ENCODE assay signal across 7 mouse cellular contexts in genomic region chr1:120116106-120116505, GRCm38 (mm10). TPM values are rescaled to one million over a fixed set of nuclear protein-coding genes. Genes with fewer than 3 reads are reported as not detected.
DNase-seq lines count a peak whose midpoint lies in the region; ATAC-seq and TF ChIP-seq lines count a peak whose summit lies in the region.

No protein-coding gene starts in this region.

- 79% methylated on average over 11 of the region's 11 CpGs for WGBS in liver, embryonic 15.5 days (ENCODE audit: insufficient replicate concordance)
- WGBS in liver, embryonic 11.5 days = 93% methylated on average over 11 of the region's 11 CpGs
- WGBS in midbrain, postnatal 0 days = 83% methylated on average over 11 of the region's 11 CpGs

- peaks cover 58% of the 10 kb centered on the region for H3K36me3 ChIP-seq in liver, embryonic 15.5 days (replicated peaks)
- H3K36me3 ChIP-seq in liver, embryonic 11.5 days (ENCODE audit: control insufficient read depth, insufficient read depth, low read length) = peaks cover 29% of the 10 kb centered on the region
- peaks cover 25% of the 10 kb centered on the region for H3K36me3 ChIP-seq in midbrain, postnatal 0 days (ENCODE audit: insufficient read depth, low read length)

- H3K27me3 ChIP-seq in liver, embryonic 15.5 days = no peaks in the 10 kb centered on the region
- H3K27me3 ChIP-seq in liver, embryonic 11.5 days (replicated peaks; ENCODE audit: control insufficient read depth, insufficient read depth, low read length) = no peaks in the 10 kb centered on the region
- no peaks in the 10 kb centered on the region for H3K27me3 ChIP-seq in midbrain, postnatal 0 days (ENCODE audit: insufficient read depth, low read length)

- peak overlapping the region; percentile 48 for H3K27ac ChIP-seq in liver, embryonic 15.5 days (replicated peaks)
- H3K27ac ChIP-seq in liver, embryonic 11.5 days (ENCODE audit: low read depth, low read length) = no peak overlapping the region
- H3K27ac ChIP-seq in cortical plate, adult 2 months (ENCODE audit: insufficient read depth, low read length) = peak overlapping the region; percentile 48
- H3K27ac ChIP-seq in midbrain, postnatal 0 days (ENCODE audit: low read depth, low read length) = peak overlapping the region; percentile 67

- H3K4me1 ChIP-seq in liver, embryonic 15.5 days (replicated peaks) = peaks cover 35% of the 10 kb centered on the region
- peaks cover 17% of the 10 kb centered on the region for H3K4me1 ChIP-seq in liver, embryonic 11.5 days (replicated peaks; ENCODE audit: control insufficient read depth, insufficient read depth, low read length)
- no peaks in the 10 kb centered on the region for H3K4me1 ChIP-seq in cortical plate, adult 2 months (ENCODE audit: control insufficient read depth, insufficient read depth, low read length)
- 0 out of 2 replicates have a peak, but pooled peaks cover 8% of the 10 kb centered on the region for H3K4me1 ChIP-seq in midbrain, postnatal 0 days (ENCODE audit: insufficient read depth, low read length)

- no peak for TF ChIP-seq CTCF in cortical plate, adult 2 months (IDR thresholded peaks at IDR 0.05; ENCODE audit: extremely low read depth, insufficient read depth, low read length)
- TF ChIP-seq CTCF in midbrain, postnatal 0 days (IDR thresholded peaks at IDR 0.05) = no peak

- intact Hi-C loops in left cerebral cortex, postnatal 4 days (cut with DNase I) = loop anchor here (5.0 kb wide), 1 partner anchor 1029 kb away; no protein-coding TSS in a partner anchor

- no peak overlapping the region for H3K9ac ChIP-seq in liver, embryonic 15.5 days
- H3K9ac ChIP-seq in liver, embryonic 11.5 days (ENCODE audit: low read depth, low read length) = no peak overlapping the region
- no peak overlapping the region for H3K9ac ChIP-seq in midbrain, postnatal 0 days (replicated peaks; ENCODE audit: low read length, poor library complexity, severe bottlenecking)

- no peak for TF ChIP-seq POLR2A in cortical plate, adult 2 months (IDR thresholded peaks at IDR 0.05; ENCODE audit: extremely low read depth, insufficient read depth, low read length)

- H3K4me2 ChIP-seq in liver, embryonic 15.5 days = 0 out of 2 replicates have a peak overlapping the region, but pooled peaks have one; percentile 8
- H3K4me2 ChIP-seq in liver, embryonic 11.5 days = no peak overlapping the region
- no peak overlapping the region for H3K4me2 ChIP-seq in midbrain, postnatal 0 days (ENCODE audit: low read depth, low read length, poor library complexity, severe bottlenecking)

- no peak for DNase-seq in liver, embryonic 11.5 days (ENCODE audit: low spot score)
- DNase-seq in heart, postnatal 4 days = peak; percentile 39
- DNase-seq in midbrain, postnatal 0 days (ENCODE audit: low spot score) = no peak
- DNase-seq in spleen, postnatal 14 days (ENCODE audit: low spot score in 2 of 2) = no peak
- no peak for DNase-seq in left cerebral cortex, postnatal 4 days

- H3K4me3 ChIP-seq in liver, embryonic 15.5 days (replicated peaks) = no peak overlapping the region
- no peak overlapping the region for H3K4me3 ChIP-seq in liver, embryonic 11.5 days (ENCODE audit: low read depth, low read length)
- no peak overlapping the region for H3K4me3 ChIP-seq in cortical plate, adult 2 months (ENCODE audit: insufficient read depth, low read length)
- no peak overlapping the region for H3K4me3 ChIP-seq in midbrain, postnatal 0 days (ENCODE audit: low read depth, low read length)

- H3K9me3 ChIP-seq in liver, embryonic 15.5 days (replicated peaks) = 0 out of 2 replicates have a peak, but pooled peaks cover 4% of the 10 kb centered on the region
- peaks cover 6% of the 10 kb centered on the region; the same call in 1 of the 2 replicates for H3K9me3 ChIP-seq in liver, embryonic 11.5 days (ENCODE audit: control insufficient read depth, low read length)
- no peaks in the 10 kb centered on the region for H3K9me3 ChIP-seq in midbrain, postnatal 0 days (ENCODE audit: low read length)

- ATAC-seq in liver, embryonic 15.5 days (ENCODE audit: insufficient read depth) = no peak
- no peak for ATAC-seq in liver, embryonic 11.5 days (replicated peaks; ENCODE audit: low FRiP score)
- 0 out of 2 replicates have a peak, but pooled peaks have one; percentile 1 for ATAC-seq in midbrain, postnatal 0 days (ENCODE audit: low FRiP score)

RNA-seq across cellular contexts. Expression of gene Dbi, which starts 4.8 kb away (rescaled TPM):
- 835 and 898 TPM in 2 replicates for polyA plus RNA-seq in liver, embryonic 15.5 days (2015; fragmentation: Nextera tagmentation; extraction: Ambion mirVana)
- 541 and 569 TPM in 2 replicates for polyA plus RNA-seq in liver, embryonic 11.5 days (2014; fragmentation: Nextera tagmentation; extraction: Ambion mirVana)
- 512 and 579 TPM in 2 replicates for polyA plus RNA-seq in cortical plate, adult 2 months (2012; rRNA removed)
- total RNA-seq in heart, postnatal 4 days (2021) = 100 to 1,000 TPM; 404 to 419 TPM
- 515 and 540 TPM in 2 replicates for total RNA-seq in midbrain, postnatal 0 days (2014; rRNA removed)
- polyA plus RNA-seq in midbrain, postnatal 0 days (2015; fragmentation: Nextera tagmentation; extraction: Ambion mirVana) = 1,809 and 1,897 TPM in 2 replicates
- total RNA-seq in left cerebral cortex, postnatal 4 days (2021) = 100 to 1,000 TPM; 335 to 344 TPM

RNA-seq across cellular contexts. Expression of gene 3110009E18Rik, which starts 4.9 kb away (rescaled TPM):
- polyA plus RNA-seq in liver, embryonic 15.5 days (2015; fragmentation: Nextera tagmentation; extraction: Ambion mirVana) = 4.9 and 5.8 TPM in 2 replicates
- polyA plus RNA-seq in liver, embryonic 11.5 days (2014; fragmentation: Nextera tagmentation; extraction: Ambion mirVana) = 23.5 and 24.3 TPM in 2 replicates
- polyA plus RNA-seq in cortical plate, adult 2 months (2012; rRNA removed) = 5.2 TPM in 2 replicates
- 10 to 100 TPM in 1 of 2 experiments, 1 to 10 TPM in 1; 6.6 to 10.3 TPM for total RNA-seq in heart, postnatal 4 days (2021)
- total RNA-seq in midbrain, postnatal 0 days (2014; rRNA removed) = 0.77 and 1.9 TPM in 2 replicates
- 11.4 and 15.7 TPM in 2 replicates for polyA plus RNA-seq in midbrain, postnatal 0 days (2015; fragmentation: Nextera tagmentation; extraction: Ambion mirVana)
- total RNA-seq in left cerebral cortex, postnatal 4 days (2021) = 10 to 100 TPM; 11.2 to 11.8 TPM

RNA-seq across cellular contexts. Expression of gene Tmem37, which starts 42.2 kb away (rescaled TPM):
- 84.6 and 97.7 TPM in 2 replicates for polyA plus RNA-seq in liver, embryonic 15.5 days (2015; fragmentation: Nextera tagmentation; extraction: Ambion mirVana)
- polyA plus RNA-seq in liver, embryonic 11.5 days (2014; fragmentation: Nextera tagmentation; extraction: Ambion mirVana) = 39.7 and 40.7 TPM in 2 replicates
- polyA plus RNA-seq in cortical plate, adult 2 months (2012; rRNA removed) = 2.9 and 3.0 TPM in 2 replicates
- total RNA-seq in heart, postnatal 4 days (2021) = 1 to 10 TPM; 3.6 to 5.5 TPM
- 2.7 and 4.0 TPM in 2 replicates for total RNA-seq in midbrain, postnatal 0 days (2014; rRNA removed)
- 6.9 and 7.5 TPM in 2 replicates for polyA plus RNA-seq in midbrain, postnatal 0 days (2015; fragmentation: Nextera tagmentation; extraction: Ambion mirVana)
- 1 to 10 TPM; 1.4 to 1.8 TPM for total RNA-seq in left cerebral cortex, postnatal 4 days (2021)
